Mouse (Mus musculus): ENCODE data around the gene Ccdc61.
"Not testable (repeated sequence)": the region's sequence is repeated elsewhere in the genome, so short reads cannot be mapped to it uniquely, and the experiment has no call there.

The Ccdc61 gene

DNA sequence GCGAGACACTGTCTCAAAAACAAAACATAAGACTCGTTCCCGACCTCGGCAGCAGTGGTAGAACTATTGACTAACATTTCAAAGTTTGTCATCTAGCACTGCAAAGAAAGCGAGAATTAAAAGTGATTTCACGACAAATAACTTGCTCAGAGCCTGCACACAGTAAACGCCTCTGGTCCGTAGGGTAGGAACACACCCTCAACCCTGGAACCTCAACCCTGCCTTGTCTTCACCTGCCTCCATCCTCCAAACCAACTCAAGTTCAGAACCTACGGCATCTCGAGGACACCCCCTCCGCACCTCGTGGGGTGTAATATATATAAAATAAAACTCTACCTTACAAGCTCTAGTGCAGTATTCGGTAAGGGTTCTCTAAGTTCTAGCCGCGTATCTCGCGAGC lies 418 bp downstream of the Ccdc61 start:
- no peak for DNase-seq

DNA sequence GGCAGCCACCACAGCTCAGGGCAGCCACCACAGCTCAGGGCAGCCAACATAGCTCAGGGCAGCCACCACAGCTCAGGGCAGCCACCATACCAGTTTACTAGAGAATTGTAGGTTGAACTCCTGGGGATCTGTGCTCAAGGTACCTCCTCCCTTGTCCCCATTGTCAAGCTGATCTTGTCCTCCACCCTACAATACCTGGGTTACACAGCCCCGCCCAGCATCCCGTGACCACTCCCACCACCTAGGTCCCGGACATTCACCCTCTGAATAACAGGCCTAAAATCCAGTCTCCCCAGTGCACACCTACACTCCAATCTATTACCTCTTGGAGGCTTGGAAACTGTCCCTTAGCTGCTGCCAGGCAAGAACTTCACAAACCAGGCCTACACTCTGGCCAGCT lies 5.2 kb downstream of the Ccdc61 start:
- DNase-seq: no peak

- DNase-seq: no peak
Observed at GRCm38 (mm10) chr7:18902486-18902885, 7.7 kb downstream of the Ccdc61 start.

- DNase-seq: no peak
Observed at GRCm38 (mm10) chr7:18900513-18900912, 9.7 kb downstream of the Ccdc61 start.

- DNase-seq: peak; percentile 64
Observed at GRCm38 (mm10) chr7:18896536-18896935, 13.7 kb downstream of the Ccdc61 start.

GRCm38 (mm10) chr7:18893651-18894430 lies 16.4 kb downstream of the Ccdc61 start:
- DNase-seq: peak; percentile 66

DNA sequence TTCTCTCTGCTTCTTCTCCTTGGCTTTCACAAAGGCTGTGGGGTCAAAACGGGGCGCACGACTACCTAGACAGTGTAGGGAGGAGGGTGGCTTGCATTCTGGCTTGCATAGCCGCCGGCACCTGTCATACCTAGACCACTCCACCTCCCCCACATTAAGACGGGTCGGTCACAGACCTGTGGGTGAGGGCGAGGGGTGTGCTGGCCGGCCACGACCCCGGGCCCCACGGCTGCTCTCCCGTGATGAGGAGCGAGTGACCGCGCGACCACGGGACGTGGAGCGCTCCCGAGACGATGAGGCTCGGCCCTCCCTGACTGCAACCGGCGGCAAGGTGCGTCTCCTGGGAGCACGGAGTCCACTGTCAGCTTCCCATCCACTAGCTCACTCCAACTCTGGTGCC lies 17.2 kb downstream of the Ccdc61 start:
- DNase-seq: no peak

DNA sequence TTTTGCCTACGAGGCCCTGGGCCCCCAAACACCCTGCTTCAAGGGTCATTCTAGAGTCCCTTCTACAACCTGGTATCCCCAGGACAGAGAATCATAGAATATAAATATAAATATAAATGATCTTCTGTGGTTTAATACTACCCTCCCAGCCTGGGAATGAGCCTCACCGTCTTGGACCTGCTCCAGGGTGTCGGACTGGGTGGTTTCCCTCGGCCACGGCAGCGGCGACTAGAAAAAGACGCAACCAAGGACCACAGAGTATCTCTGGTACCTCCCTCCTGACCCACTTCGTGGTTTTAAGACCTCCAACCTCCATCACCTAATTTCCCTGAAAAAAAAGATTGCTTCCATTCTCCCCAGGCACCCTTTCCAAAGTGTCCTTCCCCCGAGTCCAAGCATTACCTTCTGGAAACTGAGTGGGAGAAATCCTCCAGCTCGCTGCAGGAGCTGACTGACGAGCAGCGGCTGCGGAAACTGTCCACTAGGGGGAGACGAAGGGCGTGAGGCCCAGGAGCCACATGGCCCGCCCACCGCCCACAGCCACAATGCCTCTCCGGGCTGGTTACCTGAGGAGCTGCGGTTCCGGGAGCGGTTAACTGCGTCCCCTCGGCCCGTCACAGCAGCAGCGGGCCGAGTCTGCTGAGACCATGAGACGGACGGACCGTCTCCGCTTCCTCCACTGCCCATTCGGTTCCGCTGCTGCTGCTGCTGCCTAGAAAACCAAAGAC lies 18.2 kb downstream of the Ccdc61 start:
- DNase-seq: peak; percentile 88

DNA sequence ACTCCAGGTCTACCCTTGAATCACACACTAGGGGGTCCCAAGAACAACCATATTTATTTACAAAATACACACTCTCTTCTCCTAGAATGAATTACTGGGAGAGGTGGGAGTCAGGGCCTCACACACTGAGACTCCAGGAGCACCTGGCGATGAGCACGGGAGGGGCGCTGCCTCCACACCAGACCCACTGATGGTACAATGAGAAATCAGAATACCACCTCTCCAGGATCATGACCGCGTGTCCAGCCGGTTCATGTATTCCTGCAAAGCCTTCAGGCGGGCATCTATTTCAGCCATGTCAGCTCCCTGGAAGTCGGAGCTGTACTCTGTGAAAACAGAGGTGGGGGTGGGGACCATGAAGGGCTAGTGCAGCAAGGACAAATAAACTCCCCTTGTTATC lies 19.4 kb downstream of the Ccdc61 start:
- DNase-seq: no peak

DNA sequence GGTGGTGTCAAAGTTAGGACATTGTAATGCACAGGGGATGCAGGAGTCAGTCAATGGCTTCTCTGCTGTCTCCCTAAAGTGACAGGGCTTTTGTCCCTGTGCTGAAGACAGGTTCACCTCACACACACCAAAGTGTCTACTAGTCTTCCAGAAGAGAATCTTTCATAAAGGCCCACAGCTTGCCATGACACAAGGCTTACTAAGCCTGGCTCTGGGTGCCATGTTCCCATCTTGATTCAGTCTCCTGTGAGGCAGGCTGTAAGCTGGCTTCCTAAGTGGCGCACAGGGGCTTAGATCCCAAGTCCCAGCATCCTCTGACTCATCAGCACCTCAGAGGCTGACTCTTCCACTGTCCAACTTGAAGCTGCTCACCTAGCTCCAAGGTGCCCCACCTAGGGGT lies 23.3 kb downstream of the Ccdc61 start:
- DNase-seq: no peak

GRCm38 (mm10) chr7:18884745-18885422 lies 25.3 kb downstream of the Ccdc61 start:
- DNase-seq: no peak

GRCm38 (mm10) chr7:18883991-18884744 lies 26.0 kb downstream of the Ccdc61 start:
- no peak for DNase-seq

- DNase-seq: no peak
Observed at GRCm38 (mm10) chr7:18878691-18879090, 31.5 kb downstream of the Ccdc61 start.

DNA sequence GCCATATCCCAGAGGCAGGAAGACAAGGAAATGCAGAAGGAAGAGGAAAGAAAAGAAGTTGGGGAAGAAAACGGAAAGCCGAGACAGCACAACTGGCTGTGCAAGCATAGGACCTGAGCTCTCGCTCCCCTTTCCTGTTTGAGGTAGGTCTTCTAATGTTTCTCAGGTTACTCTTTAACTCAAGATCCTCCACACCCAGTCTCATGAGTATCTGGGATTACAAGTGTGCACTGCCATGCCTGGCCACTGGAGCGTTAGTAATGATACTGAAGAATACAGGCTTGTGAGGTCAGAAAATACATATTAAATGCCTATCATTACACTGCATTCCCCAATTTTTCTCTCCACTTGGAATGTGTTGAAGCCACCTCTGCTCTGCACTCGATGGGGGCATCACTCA lies 34.8 kb downstream of the Ccdc61 start:
- DNase-seq: no peak

- peak; percentile 88 for DNase-seq
Observed at GRCm38 (mm10) chr7:18873253-18873652, 37.0 kb downstream of the Ccdc61 start.

GRCm38 (mm10) chr7:18872816-18873215 lies 37.4 kb downstream of the Ccdc61 start:
- no peak for DNase-seq

DNA sequence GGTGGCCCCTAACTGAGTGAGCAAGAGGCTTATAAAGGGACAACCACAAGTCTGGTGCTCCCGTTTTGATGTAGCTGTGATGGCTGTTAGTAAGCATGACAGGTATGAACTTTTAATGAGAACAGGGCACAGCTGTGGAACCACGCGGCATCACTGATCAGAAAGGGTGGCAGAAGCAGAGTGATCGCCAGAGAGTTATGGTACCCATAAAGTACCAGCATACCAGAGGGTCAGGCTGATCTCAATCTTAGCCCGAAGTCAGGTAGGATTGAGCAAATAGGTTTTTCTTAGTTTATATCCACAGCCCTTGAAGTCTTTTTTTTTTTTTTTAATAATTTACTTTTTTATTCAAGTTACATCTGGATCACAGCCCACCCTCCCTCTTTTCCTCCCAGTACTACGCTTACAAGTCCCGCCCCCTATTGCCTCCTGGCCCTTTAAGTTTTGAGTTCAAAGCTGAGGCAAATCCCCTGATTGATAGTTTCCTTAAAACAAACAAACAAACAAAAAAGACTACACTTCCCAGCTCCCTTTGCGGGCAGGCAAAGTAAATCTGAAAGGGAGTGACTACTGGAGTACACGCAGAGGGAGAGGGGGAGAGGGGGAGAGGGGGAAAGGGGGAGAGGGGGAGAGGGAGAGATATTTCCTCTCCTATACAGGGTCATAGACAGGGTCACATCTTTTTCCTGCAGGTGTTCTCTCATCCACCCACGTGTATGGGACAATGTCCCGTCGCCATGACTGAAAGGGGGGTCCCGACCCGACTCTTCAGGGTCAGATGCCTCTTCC lies 38.0 kb downstream of the Ccdc61 start:
- DNase-seq: peak; percentile 56

GRCm38 (mm10) chr7:18871031-18871430 lies 39.2 kb downstream of the Ccdc61 start, which contains the start of gene Pglyrp1:
Pglyrp1 (plus strand) TSS chr7:18871331.
- DNase-seq: not testable (repeated sequence)

- DNase-seq: no peak
Observed at GRCm38 (mm10) chr7:18868491-18868890, 41.7 kb downstream of the Ccdc61 start.

- no peak for DNase-seq
Observed at GRCm38 (mm10) chr7:18862801-18863200, 47.4 kb downstream of the Ccdc61 start.

- DNase-seq: no peak
Observed at GRCm38 (mm10) chr7:18858310-18858916, 51.8 kb downstream of the Ccdc61 start.

GRCm38 (mm10) chr7:18848395-18848794 lies 61.8 kb downstream of the Ccdc61 start:
- no peak for DNase-seq

Measured in retina, postnatal 1 day (tissue).